Mouse (Mus musculus) liver, embryonic 16.5 days (tissue): ENCODE measurements at regions not wholly inside any gene's neighbourhood (a gene's known extent, or its start where the extent isn't known, plus 50 kb on each side); places are given as distances from the start of the nearest gene placed in this dataset.
"Not testable (repeated sequence)": the region's sequence is repeated elsewhere in the genome, so short reads cannot be mapped to it uniquely, and the experiment has no call there.

ENCODE experiments used
- ATAC-seq: fragments of 200-750 bp; cut with Nextera tagmentation; 2 replicates; pipeline ENCODE4 v1.8.0; 2017; ENCODE audit warnings: low read depth, mild to moderate bottlenecking, moderate number of reproducible peaks, moderate library complexity
- H3K27ac ChIP-seq: fragments of 300-500 bp; sonication (generic); 2 replicates; pipeline ENCODE4 v1.5.1; 2014; ENCODE audit warnings: mild to moderate bottlenecking, low read length
- H3K27me3 ChIP-seq: fragments of 300-500 bp; sonication (generic); 2 replicates; pipeline ENCODE4 v1.6.1; 2014; ENCODE audit warnings: low read depth, low read length, mixed read lengths; ENCODE audit not compliant: control insufficient read depth, insufficient read depth
- H3K36me3 ChIP-seq: fragments of 300-500 bp; sonication (generic); 2 replicates; pipeline ENCODE4 v1.6.1; 2014; ENCODE audit warnings: mild to moderate bottlenecking; ENCODE audit not compliant: control insufficient read depth, insufficient read depth
- H3K4me1 ChIP-seq: fragments of 300-500 bp; sonication (generic); 2 replicates; pipeline ENCODE4 v1.6.1; 2014; ENCODE audit warnings: low read depth, low read length, mixed read lengths; ENCODE audit not compliant: control insufficient read depth
- H3K4me2 ChIP-seq: fragments of 300-500 bp; sonication (generic); 2 replicates; pipeline ENCODE4 v1.6.1; 2014; ENCODE audit warnings: low read depth, low read length, mixed read lengths
- H3K4me3 ChIP-seq: fragments of 300-500 bp; sonication (generic); 2 replicates; pipeline ENCODE4 v1.5.1; 2014; ENCODE audit warnings: low read depth, mild to moderate bottlenecking, low read length
- H3K9ac ChIP-seq: fragments of 300-500 bp; sonication (generic); 2 replicates; pipeline ENCODE4 v1.6.1; 2014; ENCODE audit warnings: low read depth, low read length
- H3K9me3 ChIP-seq: fragments of 300-500 bp; sonication (generic); replicated peaks from 2 replicates; pipeline ENCODE4 v1.6.1; 2016; ENCODE audit warnings: low read length; ENCODE audit not compliant: control insufficient read depth
- WGBS: fragments of 180-500 bp; shearing (Covaris S2); extraction: QIAGEN DNeasy Blood & Tissue Kit; methylation state at CpG from one replicate; pipeline ENCODE4 v1.1.7; 2014; ENCODE audit not compliant: insufficient replicate concordance; 5-methylcytosine and 5-hydroxymethylcytosine counted together

DNA sequence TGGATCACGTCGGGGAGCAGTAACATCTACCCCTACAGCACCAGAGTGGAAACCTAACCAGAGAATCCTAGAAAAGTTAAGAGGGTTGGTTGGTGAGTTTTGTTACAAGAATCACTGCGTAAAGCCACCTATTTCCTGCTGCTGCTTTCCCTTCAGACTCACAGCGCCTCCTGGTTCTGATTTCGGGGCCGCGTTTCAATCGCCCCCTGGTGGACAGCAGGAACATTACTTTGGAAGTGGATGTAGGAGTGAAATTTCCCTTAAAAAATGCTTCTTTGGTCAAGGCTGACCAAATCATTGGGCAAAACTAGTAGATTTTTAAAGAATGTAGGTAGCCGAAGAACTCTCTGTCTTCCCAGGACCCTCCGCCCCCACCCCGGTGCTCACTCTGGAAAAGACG is 606.3 kb upstream of the Gm19410 start:
- Histone ChIP-seq H3K9me3 (no peaks in the 10 kb centered on the region), H3K4me1 (no peaks in the 10 kb centered on the region), H3K36me3 (no peaks in the 10 kb centered on the region), H3K9ac (no peak overlapping the region), H3K4me2 (no peak overlapping the region), H3K4me3 (no peak overlapping the region), H3K27ac (no peak overlapping the region), H3K27me3 (no peaks in the 10 kb centered on the region)
- ATAC-seq: no peak
- WGBS: 17% methylated on average over 12 of the region's 12 CpGs

- Histone ChIP-seq H3K27me3 (no peaks in the 10 kb centered on the region), H3K4me3 (no peak overlapping the region), H3K4me1 (no peaks in the 10 kb centered on the region), H3K9ac (no peak overlapping the region), H3K9me3 (no peaks in the 10 kb centered on the region), H3K36me3 (no peaks in the 10 kb centered on the region), H3K4me2 (no peak overlapping the region), H3K27ac (no peak overlapping the region)
- 80% methylated on average over 12 of the region's 12 CpGs for WGBS
- no peak for ATAC-seq
Observed at GRCm38 (mm10) chr8:35160230-35160629, 605.4 kb upstream of the Gm19410 start.

DNA sequence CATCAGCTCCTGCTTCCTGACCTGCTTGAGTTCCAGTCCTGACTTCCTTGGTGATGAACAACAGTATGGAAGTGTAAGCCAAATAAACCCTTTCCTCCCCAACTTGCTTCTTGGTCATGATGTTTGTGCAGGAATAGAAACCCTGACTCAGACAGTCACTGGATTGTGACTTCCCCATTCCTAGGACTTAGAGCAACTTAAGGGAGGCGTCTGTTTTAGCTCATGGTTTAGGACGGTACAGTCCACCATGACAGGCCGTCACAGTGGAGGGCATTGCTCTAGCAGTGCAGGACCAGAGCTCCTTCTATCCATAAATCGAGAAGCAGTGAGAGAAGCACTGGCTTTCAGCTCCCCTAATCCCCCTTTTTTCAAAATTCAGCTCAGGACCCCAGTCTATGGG is 603.4 kb upstream of the Gm19410 start:
- not testable (repeated sequence) for H3K27me3 ChIP-seq, H3K36me3 ChIP-seq, H3K4me3 ChIP-seq, H3K4me2 ChIP-seq, ATAC-seq, H3K9me3 ChIP-seq, H3K9ac ChIP-seq, H3K27ac ChIP-seq, H3K4me1 ChIP-seq
- 64% methylated on average over 4 of the region's 4 CpGs for WGBS

GRCm38 (mm10) chr8:35166611-35167010 is 599.0 kb upstream of the Gm19410 start:
- H3K9me3 ChIP-seq: no peaks in the 10 kb centered on the region
- no peak overlapping the region for H3K27ac ChIP-seq
- H3K36me3 ChIP-seq: no peaks in the 10 kb centered on the region
- no peak overlapping the region for H3K9ac ChIP-seq
- H3K27me3 ChIP-seq: no peaks in the 10 kb centered on the region
- no peak overlapping the region for H3K4me3 ChIP-seq
- no peak overlapping the region for H3K4me2 ChIP-seq
- H3K4me1 ChIP-seq: no peaks in the 10 kb centered on the region
- no peak for ATAC-seq
- 64% methylated on average over 6 of the region's 6 CpGs for WGBS

DNA sequence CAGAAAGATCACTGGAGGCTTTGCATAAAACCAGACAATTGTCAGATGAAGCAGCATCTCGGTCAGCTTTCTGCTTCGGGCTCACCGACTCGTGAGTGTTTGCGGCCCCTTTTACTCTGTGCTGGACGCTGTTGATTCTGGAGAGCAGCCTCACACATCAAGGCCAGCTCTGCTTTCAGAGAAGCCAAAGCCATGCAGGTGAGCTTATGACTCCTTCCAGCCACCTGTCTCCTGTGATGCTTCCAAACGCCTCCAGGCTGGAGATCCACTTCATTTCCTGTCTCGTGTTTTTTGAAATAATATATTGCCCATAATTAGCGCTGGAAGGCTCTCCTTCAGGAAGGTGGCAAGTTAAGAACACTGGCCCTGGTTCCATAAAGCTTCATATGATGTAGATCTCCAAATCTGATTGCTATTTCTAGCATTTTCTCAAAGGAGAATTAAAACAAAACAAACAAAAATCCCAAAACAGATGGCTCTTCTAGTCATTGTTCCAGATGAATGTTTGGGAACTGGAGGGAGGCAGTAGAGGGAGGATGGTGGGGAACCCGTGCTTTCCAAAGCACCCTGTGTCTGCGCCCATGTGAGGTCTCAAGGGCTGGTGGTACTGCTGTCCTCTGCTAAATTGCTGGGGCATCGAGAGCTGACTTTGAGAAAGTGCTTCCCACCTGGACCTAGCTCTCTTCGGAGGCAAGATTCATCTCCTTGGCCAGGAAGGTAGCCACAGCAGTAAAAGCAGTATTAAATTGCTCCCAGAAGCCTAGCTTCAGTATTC is 593.9 kb upstream of the Gm19410 start:
- ATAC-seq: no peak
- Histone ChIP-seq H3K9me3 (no peaks in the 10 kb centered on the region), H3K4me2 (no peak overlapping the region), H3K36me3 (no peaks in the 10 kb centered on the region), H3K4me3 (no peak overlapping the region), H3K27me3 (no peaks in the 10 kb centered on the region), H3K4me1 (no peaks in the 10 kb centered on the region), H3K9ac (no peak overlapping the region), H3K27ac (no peak overlapping the region)
- WGBS: 69% methylated on average over 13 of the region's 13 CpGs

DNA sequence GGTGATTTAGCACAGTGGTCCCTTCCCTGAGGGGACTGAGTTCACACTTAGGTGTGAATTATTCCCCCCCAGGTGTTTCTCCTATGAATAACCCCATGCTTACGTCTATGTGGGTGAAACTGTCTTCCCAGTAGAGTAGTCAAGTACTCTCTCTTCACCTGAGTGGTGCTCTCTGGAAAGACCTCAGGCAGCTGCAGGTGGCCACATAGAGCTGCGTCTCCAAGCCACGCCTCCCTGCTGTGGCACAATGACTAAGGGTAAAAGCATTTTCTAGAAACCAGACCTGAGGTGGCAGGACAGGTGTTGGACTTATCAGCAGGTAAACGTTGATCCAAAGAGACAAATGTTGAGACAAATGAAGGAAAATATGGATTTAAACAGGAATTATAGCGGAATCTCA is 588.3 kb upstream of the Gm19410 start:
- no peaks in the 10 kb centered on the region for H3K27me3 ChIP-seq
- H3K27ac ChIP-seq: no peak overlapping the region
- no peak overlapping the region for H3K4me3 ChIP-seq
- no peaks in the 10 kb centered on the region for H3K9me3 ChIP-seq
- no peak overlapping the region for H3K4me2 ChIP-seq
- no peak overlapping the region for H3K9ac ChIP-seq
- no peak for ATAC-seq
- WGBS: 51% methylated on average over 5 of the region's 5 CpGs
- no peaks in the 10 kb centered on the region for H3K4me1 ChIP-seq
- no peaks in the 10 kb centered on the region for H3K36me3 ChIP-seq

DNA sequence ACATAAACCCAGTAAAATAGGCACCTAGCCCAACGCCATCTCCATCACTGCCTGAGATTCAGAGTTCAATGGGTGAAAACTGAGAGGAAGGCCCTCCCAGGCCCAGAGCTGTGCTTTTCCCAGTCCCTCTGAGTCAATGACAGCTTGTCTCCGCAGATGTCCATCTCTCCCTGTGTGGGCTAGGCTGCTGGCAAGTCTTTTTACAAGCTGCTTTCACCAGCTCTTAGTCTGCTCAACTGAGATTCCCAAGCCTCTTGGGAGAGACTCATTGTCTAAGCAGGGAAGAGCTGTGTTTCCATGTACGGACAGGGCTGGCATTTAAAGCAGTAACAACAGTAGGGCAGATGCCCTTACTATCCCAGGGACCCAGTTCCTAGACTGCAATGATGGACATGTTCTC is 585.5 kb upstream of the Gm19410 start:
- WGBS: 57% methylated on average over 3 of the region's 3 CpGs
- Histone ChIP-seq H3K9me3 (no peaks in the 10 kb centered on the region), H3K36me3 (no peaks in the 10 kb centered on the region), H3K27ac (no peak overlapping the region), H3K4me2 (no peak overlapping the region), H3K4me3 (no peak overlapping the region), H3K9ac (no peak overlapping the region), H3K4me1 (no peaks in the 10 kb centered on the region), H3K27me3 (no peaks in the 10 kb centered on the region)
- ATAC-seq: no peak

DNA sequence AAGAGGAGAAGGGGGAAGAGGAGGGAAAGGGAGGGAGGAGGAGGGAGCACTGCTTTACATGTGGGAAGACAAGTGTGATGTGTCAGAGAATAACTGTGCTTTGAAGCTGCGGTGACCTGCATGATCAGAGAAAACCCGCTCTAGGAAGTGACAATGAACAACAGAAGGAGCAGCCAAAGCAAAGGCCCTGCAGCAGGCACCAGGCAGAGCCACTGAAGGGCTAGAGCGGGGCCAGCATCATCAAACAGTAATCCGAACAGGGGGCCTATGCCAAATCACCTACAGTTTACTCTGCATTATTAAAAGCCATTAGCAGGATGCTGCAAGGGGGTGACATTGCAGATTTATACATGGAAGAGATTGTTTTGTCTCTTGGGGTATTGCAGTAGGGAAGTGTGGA is 583.4 kb upstream of the Gm19410 start:
- ATAC-seq: no peak
- Histone ChIP-seq H3K9ac (no peak overlapping the region), H3K36me3 (no peaks in the 10 kb centered on the region), H3K27ac (no peak overlapping the region), H3K27me3 (no peaks in the 10 kb centered on the region), H3K9me3 (no peaks in the 10 kb centered on the region), H3K4me1 (no peaks in the 10 kb centered on the region), H3K4me2 (no peak overlapping the region), H3K4me3 (no peak overlapping the region)
- 72% methylated on average over 4 of the region's 4 CpGs for WGBS

GRCm38 (mm10) chr8:35183423-35183822 is 582.2 kb upstream of the Gm19410 start:
- no peak overlapping the region for H3K27ac ChIP-seq
- 86% methylated on average over 14 of the region's 14 CpGs for WGBS
- H3K4me3 ChIP-seq: no peak overlapping the region
- H3K9me3 ChIP-seq: no peaks in the 10 kb centered on the region
- no peaks in the 10 kb centered on the region for H3K4me1 ChIP-seq
- no peaks in the 10 kb centered on the region for H3K36me3 ChIP-seq
- no peak overlapping the region for H3K9ac ChIP-seq
- H3K27me3 ChIP-seq: no peaks in the 10 kb centered on the region
- H3K4me2 ChIP-seq: no peak overlapping the region
- no peak for ATAC-seq
